Mouse (Mus musculus) stomach, embryonic 14.5 days (tissue): ENCODE data around the gene Ppp2r2c. TPM values are rescaled to one million over a fixed set of nuclear protein-coding genes. Genes with fewer than 3 reads are reported as not detected.

Experiments
- ATAC-seq: fragments of 200-750 bp; cut with Nextera tagmentation; 2 replicates; pipeline ENCODE4 v1.8.0; 2017; ENCODE audit warnings: low read depth, moderate TSS enrichment; ENCODE audit not compliant: insufficient number of reproducible peaks, insufficient read depth, low FRiP score
- H3K27ac ChIP-seq: fragments of 300-500 bp; sonication (generic); 2 replicates; pipeline ENCODE4 v1.5.1; 2014; ENCODE audit warnings: mild to moderate bottlenecking, low read length, moderate library complexity, mixed read lengths
- H3K27me3 ChIP-seq: fragments of 300-500 bp; sonication (generic); 2 replicates; pipeline ENCODE4 v1.6.1; 2014; ENCODE audit warnings: low read length, control low read depth, mixed read lengths; ENCODE audit not compliant: control insufficient read depth, insufficient read depth
- H3K36me3 ChIP-seq: fragments of 300-500 bp; sonication (generic); 2 replicates; pipeline ENCODE4 v1.6.1; 2014; ENCODE audit warnings: mild to moderate bottlenecking, control low read depth, low read length, moderate library complexity, mixed read lengths; ENCODE audit not compliant: control insufficient read depth, insufficient read depth
- H3K4me1 ChIP-seq: fragments of 300-500 bp; sonication (generic); 2 replicates; pipeline ENCODE4 v1.6.1; 2014; ENCODE audit warnings: low read length, control low read depth, mixed read lengths; ENCODE audit not compliant: control insufficient read depth, insufficient read depth
- H3K4me2 ChIP-seq: fragments of 300-500 bp; sonication (generic); replicated peaks from 2 replicates; pipeline ENCODE4 v1.6.1; 2014; ENCODE audit warnings: low read depth, low read length, control low read depth
- H3K4me3 ChIP-seq: fragments of 300-500 bp; sonication (generic); 2 replicates; pipeline ENCODE4 v1.5.1; 2014; ENCODE audit warnings: low read depth, low read length, control low read depth
- H3K9ac ChIP-seq: fragments of 300-500 bp; sonication (generic); replicated peaks from 2 replicates; pipeline ENCODE4 v1.6.1; 2014; ENCODE audit warnings: low read depth, mild to moderate bottlenecking, control low read depth, low read length, moderate library complexity, mixed read lengths
- H3K9me3 ChIP-seq: fragments of 300-500 bp; sonication (generic); 2 replicates; pipeline ENCODE4 v1.6.1; 2016; ENCODE audit warnings: low read depth, low read length, control low read depth; ENCODE audit not compliant: control insufficient read depth
- WGBS: fragments of 180-500 bp; shearing (Covaris S2); extraction: QIAGEN DNeasy Blood & Tissue Kit; methylation state at CpG from one replicate; pipeline ENCODE4 v1.1.7; 2014; 5-methylcytosine and 5-hydroxymethylcytosine counted together
- polyA plus RNA-seq: library from polyadenylated mRNA; unstranded; fragments of >200 nt; fragmentation: Nextera tagmentation; extraction: Ambion mirVana; gene quantifications from 2 replicates; pipeline ENCODE4 v1.2.1, GENCODE M21; 2014

The Ppp2r2c gene
- polyA plus RNA-seq, 1 experiment from 2014 or later = 1.0 TPM

DNA sequence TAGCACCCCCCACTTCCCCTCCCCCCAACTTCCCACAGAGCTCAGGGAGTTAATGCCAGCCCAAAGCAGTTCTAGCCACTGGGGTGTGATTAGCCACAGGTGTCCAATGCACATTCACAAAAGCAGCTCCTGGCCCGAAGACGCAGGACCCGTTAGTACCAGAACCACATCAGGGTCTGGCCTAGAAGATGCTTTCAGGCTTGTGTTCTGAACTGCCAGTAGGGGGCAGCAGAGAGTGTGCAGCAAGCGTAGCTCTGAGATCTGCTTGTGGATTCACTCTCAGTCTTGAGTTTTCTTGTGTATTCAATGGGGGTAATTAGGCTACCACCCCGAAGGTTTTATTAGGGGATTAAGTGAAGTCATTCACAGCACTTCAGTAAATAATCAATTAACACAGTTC, 78.1 kb downstream of the Ppp2r2c start:
- 15% methylated on average over 5 of the region's 5 CpGs for WGBS
- no peak for ATAC-seq
- no peak overlapping the region for H3K9ac ChIP-seq
- H3K4me3 ChIP-seq = no peak overlapping the region
- no peaks in the 10 kb centered on the region for H3K36me3 ChIP-seq
- H3K4me2 ChIP-seq = no peak overlapping the region
- H3K9me3 ChIP-seq = no peaks in the 10 kb centered on the region
- H3K27ac ChIP-seq = no peak overlapping the region
- H3K27me3 ChIP-seq = no peaks in the 10 kb centered on the region
- no peaks in the 10 kb centered on the region for H3K4me1 ChIP-seq

DNA sequence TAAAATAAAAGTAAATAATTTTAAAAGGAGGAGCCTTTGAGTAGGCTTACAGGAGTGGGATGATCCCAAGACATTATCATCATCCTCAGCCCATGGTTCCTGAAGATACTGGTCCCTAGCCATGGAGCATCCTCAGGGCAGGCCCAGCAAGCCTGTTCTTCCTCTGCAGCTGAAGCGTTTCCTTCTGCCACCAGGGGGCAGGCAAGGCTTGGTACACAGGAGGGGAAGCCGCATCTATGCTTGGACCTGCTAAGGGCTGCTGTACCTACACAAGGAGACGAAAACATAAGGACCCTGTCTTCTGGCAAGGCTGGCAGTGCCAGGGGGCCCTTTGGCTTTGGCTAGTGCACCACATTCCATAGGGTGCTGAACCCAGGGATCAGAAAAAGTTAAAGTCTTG, 80.5 kb downstream of the Ppp2r2c start:
- Histone ChIP-seq H3K27ac (no peak overlapping the region), H3K36me3 (no peaks in the 10 kb centered on the region), H3K27me3 (no peaks in the 10 kb centered on the region), H3K4me1 (no peaks in the 10 kb centered on the region), H3K9ac (no peak overlapping the region), H3K4me3 (no peak overlapping the region), H3K4me2 (no peak overlapping the region), H3K9me3 (no peaks in the 10 kb centered on the region)
- no peak for ATAC-seq
- WGBS = 12% methylated on average over 3 of the region's 3 CpGs

DNA sequence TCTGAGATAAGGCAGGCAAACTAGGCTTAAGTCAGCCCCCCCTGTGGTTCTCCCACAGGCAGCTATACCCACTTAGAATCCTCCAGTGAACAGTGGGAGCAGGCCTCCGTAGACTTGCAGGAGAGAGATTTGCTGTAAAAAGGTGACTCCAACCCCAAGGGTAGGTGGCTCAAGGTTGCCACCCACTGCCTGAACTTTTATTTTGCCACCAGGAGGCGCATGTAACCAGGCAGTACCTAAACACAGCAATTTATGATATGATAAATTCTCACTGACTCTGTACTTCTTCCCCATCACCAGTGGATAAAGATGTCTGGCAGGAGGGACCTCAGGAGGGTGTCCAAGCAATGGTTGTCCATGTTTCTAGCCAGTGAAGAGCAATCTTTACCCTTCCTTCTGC, 82.6 kb downstream of the Ppp2r2c start:
- no peak overlapping the region for H3K4me3 ChIP-seq
- H3K4me2 ChIP-seq = no peak overlapping the region

DNA sequence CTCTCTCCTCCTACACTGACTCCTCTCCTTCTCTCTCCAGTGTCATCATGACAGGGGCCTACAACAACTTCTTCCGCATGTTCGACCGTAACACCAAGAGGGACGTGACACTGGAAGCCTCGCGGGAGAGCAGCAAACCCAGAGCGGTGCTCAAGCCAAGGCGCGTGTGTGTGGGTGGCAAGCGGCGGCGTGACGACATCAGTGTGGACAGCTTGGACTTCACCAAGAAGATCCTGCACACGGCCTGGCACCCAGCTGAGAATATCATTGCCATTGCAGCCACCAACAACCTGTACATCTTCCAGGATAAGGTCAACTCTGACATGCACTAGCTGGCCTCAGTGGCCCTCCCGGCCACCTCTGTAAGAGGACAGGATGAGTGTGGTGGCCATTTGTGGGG, 84.0 kb downstream of the Ppp2r2c start:
- Histone ChIP-seq H3K4me2 (no peak overlapping the region), H3K9me3 (no peaks in the 10 kb centered on the region), H3K9ac (no peak overlapping the region), H3K4me1 (no peaks in the 10 kb centered on the region), H3K27me3 (no peaks in the 10 kb centered on the region), H3K4me3 (no peak overlapping the region), H3K36me3 (no peaks in the 10 kb centered on the region), H3K27ac (no peak overlapping the region)
- 89% methylated on average over 15 of the region's 15 CpGs for WGBS
- no peak for ATAC-seq

More for the DNA sequence above, 82.6 kb downstream of the Ppp2r2c start:
- Histone ChIP-seq H3K27ac (no peak overlapping the region), H3K36me3 (no peaks in the 10 kb centered on the region), H3K27me3 (no peaks in the 10 kb centered on the region), H3K4me1 (no peaks in the 10 kb centered on the region), H3K9ac (no peak overlapping the region), H3K9me3 (no peaks in the 10 kb centered on the region)
- WGBS = 58% methylated on average over 2 of the region's 2 CpGs
- ATAC-seq = no peak

DNA sequence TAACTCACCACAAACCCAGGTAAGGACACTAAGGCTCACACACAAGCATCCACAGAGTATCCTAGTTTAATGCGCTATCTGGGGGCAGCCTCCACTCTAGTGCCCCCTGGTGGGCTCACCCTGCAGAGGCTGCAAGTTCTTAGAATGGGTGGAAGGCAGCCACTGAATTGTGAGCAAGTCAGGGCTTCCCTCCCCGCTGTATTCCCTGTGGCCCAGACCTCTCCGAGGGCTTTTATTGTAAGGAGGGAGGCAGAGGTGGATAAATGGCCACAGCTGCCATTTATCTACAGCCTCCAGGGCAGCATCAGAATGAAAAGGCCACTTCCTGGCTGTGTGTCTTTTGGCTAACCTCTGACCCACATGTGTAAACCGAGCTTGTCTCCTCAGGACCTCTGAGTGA, 87.1 kb downstream of the Ppp2r2c start:
- no peak for ATAC-seq
- no peaks in the 10 kb centered on the region for H3K36me3 ChIP-seq
- H3K9ac ChIP-seq = no peak overlapping the region
- no peak overlapping the region for H3K4me3 ChIP-seq
- H3K9me3 ChIP-seq = no peaks in the 10 kb centered on the region
- H3K4me1 ChIP-seq = no peaks in the 10 kb centered on the region
- no peaks in the 10 kb centered on the region for H3K27me3 ChIP-seq
- H3K27ac ChIP-seq = no peak overlapping the region
- 5% methylated on average over 4 of the region's 4 CpGs for WGBS
- H3K4me2 ChIP-seq = no peak overlapping the region

DNA sequence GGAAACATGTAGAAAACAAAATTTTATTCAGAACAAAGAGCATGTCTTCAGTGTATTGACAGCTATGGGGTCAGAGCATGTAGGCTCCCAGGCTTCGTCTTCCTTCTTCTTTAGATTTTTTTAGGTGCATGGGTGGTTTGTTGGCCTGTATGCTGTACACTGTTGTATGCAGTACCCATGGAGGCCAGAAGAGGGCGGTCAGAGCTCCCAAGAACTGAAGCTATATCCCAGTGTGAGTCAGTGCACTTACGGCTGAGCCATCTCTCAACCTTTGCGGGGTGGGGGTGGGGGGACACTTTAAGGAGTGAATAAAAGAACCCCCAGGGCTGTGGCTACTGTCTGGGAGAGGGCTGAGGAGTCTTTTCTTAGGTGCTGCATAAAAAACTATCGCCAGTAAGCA, 90.5 kb downstream of the Ppp2r2c start:
- H3K9ac ChIP-seq = no peak overlapping the region
- no peak overlapping the region for H3K4me2 ChIP-seq
- H3K9me3 ChIP-seq = no peaks in the 10 kb centered on the region
- no peak overlapping the region for H3K27ac ChIP-seq
- H3K36me3 ChIP-seq = no peaks in the 10 kb centered on the region
- H3K27me3 ChIP-seq = no peaks in the 10 kb centered on the region
- no peaks in the 10 kb centered on the region for H3K4me1 ChIP-seq
- no peak overlapping the region for H3K4me3 ChIP-seq
- no peak for ATAC-seq
- 32% methylated on average over 5 of the region's 5 CpGs for WGBS

DNA sequence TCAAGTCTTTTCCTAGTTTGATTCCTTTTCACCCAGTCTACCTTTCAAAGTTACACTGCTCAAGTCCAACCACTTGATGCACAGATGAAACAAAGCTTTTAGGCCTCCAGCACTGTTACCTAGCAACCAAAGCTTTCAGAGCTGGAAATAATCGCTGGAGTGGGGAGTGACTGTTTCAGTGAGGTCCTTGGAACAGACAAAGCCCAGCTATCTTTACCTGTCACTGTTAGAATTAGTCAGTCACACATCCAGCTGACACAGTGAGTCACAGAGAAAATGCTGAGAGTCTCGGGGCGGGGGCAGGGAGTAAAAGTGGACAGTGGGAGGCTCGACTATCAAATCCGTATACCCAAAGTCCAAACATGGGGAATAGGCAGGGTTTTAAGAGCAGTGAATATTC, 92.2 kb downstream of the Ppp2r2c start:
- H3K36me3 ChIP-seq = peaks cover 4% of the 10 kb centered on the region
- no peak overlapping the region for H3K4me2 ChIP-seq
- H3K27ac ChIP-seq = no peak overlapping the region
- no peaks in the 10 kb centered on the region for H3K27me3 ChIP-seq
- H3K9me3 ChIP-seq = no peaks in the 10 kb centered on the region
- ATAC-seq = no peak
- 30% methylated on average over 5 of the region's 5 CpGs for WGBS
- no peaks in the 10 kb centered on the region for H3K4me1 ChIP-seq
- no peak overlapping the region for H3K9ac ChIP-seq
- H3K4me3 ChIP-seq = no peak overlapping the region

DNA sequence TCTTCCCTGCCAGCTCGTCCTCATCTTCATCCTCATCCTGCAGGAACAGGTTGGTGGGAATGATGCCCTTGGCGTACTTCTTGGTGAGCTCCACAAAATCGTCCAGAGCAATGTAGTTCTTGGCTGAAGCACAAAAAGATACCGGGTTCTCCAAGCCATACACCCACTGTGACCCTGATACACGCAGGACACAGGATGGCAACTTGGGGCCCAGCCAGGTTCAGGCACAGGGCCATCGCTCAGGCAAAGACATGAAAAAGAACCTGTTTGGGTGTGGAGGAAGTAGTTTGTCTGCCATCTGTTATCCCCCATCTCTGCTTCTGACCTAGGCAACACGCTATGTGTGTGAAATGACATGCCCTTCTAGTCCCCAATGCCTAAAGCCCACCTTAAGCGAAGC, 103.3 kb downstream of the Ppp2r2c start:
- Histone ChIP-seq H3K4me1 (no peaks in the 10 kb centered on the region), H3K36me3 (peaks cover 27% of the 10 kb centered on the region), H3K9ac (no peak overlapping the region), H3K9me3 (no peaks in the 10 kb centered on the region), H3K4me2 (no peak overlapping the region), H3K4me3 (no peak overlapping the region), H3K27ac (no peak overlapping the region), H3K27me3 (no peaks in the 10 kb centered on the region)
- ATAC-seq = no peak
- 89% methylated on average over 8 of the region's 8 CpGs for WGBS

DNA sequence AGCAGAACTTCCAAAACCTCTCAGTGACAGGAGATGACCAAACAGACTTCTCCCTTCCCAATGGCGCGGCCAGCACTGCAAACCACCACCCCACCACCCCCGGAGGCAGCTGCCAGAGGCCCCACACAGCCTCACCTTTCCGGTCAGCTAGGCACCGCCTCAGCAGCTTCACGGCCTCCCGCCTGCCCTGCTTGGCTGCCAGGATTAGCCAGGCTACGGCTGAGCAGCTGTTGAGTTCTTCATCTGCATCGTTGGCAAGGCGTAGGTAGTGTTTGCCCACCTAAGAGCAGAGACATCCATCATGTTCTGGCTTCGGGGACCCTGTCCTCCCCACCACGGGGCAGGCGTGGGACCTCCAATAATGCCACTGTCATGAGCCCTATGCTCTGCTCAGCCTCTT, 107.0 kb downstream of the Ppp2r2c start:
- Histone ChIP-seq H3K36me3 (peaks cover 15% of the 10 kb centered on the region), H3K9ac (no peak overlapping the region), H3K27ac (no peak overlapping the region), H3K27me3 (no peaks in the 10 kb centered on the region), H3K4me2 (no peak overlapping the region), H3K4me1 (no peaks in the 10 kb centered on the region), H3K4me3 (no peak overlapping the region), H3K9me3 (no peaks in the 10 kb centered on the region)
- WGBS = 86% methylated on average over 13 of the region's 13 CpGs
- no peak for ATAC-seq
